In genomic region chr2:31827877-31828276, GRCm38 (mm10) we compare ENCODE assay signal across 10 mouse cellular contexts. TPM values are rescaled to one million over a fixed set of nuclear protein-coding genes. Genes with fewer than 3 reads are reported as not detected.
DNase-seq lines count a peak whose midpoint lies in the region; ATAC-seq lines count a peak whose summit lies in the region.
"Had no signal": no experiment of that assay in that cellular context is flagged by ENCODE, and none has a peak within 500 bp of the region (broad histone marks: within the 10 kb centered on the region; RNA-seq: fewer than 3 reads in every experiment).

No protein-coding gene starts in this region.

- peaks cover 41% of the 10 kb centered on the region for H3K4me1 ChIP-seq in neural tube, embryonic 12.5 days
- peaks cover 46% of the 10 kb centered on the region for H3K4me1 ChIP-seq in midbrain, embryonic 15.5 days

- H3K9me3 ChIP-seq in neural tube, embryonic 12.5 days: no peaks in the 10 kb centered on the region
- no peaks in the 10 kb centered on the region for H3K9me3 ChIP-seq in midbrain, embryonic 15.5 days
- H3K9me3 ChIP-seq: heart, embryonic 13.5 days; megakaryocyte, embryonic 14.5 days had no signal

- H3K9ac ChIP-seq in neural tube, embryonic 12.5 days: no peak overlapping the region
- no peak overlapping the region for H3K9ac ChIP-seq in midbrain, embryonic 15.5 days
- H3K9ac ChIP-seq: heart, embryonic 13.5 days had no signal

- intact Hi-C loops in heart, postnatal 10 days (cut with DNase I): no loop called here
- intact Hi-C loops in gastrocnemius, postnatal 14 days (cut with DNase I; ENCODE audit: low total_unique reads): no loop called here

- no peaks in the 10 kb centered on the region; the same call in none of the 2 replicates for H3K27me3 ChIP-seq in neural tube, embryonic 12.5 days (replicated peaks)
- no peaks in the 10 kb centered on the region for H3K27me3 ChIP-seq in midbrain, embryonic 15.5 days (replicated peaks)

- H3K27ac ChIP-seq in neural tube, embryonic 12.5 days: no peak overlapping the region
- H3K27ac ChIP-seq in midbrain, embryonic 15.5 days: peak overlapping the region; percentile 72
- H3K27ac ChIP-seq: heart, embryonic 13.5 days had no signal

- no peaks in the 10 kb centered on the region for H3K36me3 ChIP-seq in neural tube, embryonic 12.5 days
- H3K36me3 ChIP-seq in midbrain, embryonic 15.5 days (replicated peaks): no peaks in the 10 kb centered on the region
- H3K36me3 ChIP-seq: heart, embryonic 13.5 days had no signal

- H3K4me3 ChIP-seq in neural tube, embryonic 12.5 days: no peak overlapping the region
- no peak overlapping the region for H3K4me3 ChIP-seq in midbrain, embryonic 15.5 days
- H3K4me3 ChIP-seq: heart, embryonic 13.5 days; megakaryocyte, embryonic 14.5 days had no signal

- WGBS in neural tube, embryonic 12.5 days: 38% methylated on average over 7 of the region's 7 CpGs
- WGBS in midbrain, embryonic 15.5 days: 35% methylated on average over 7 of the region's 7 CpGs

- no peak for ATAC-seq in neural tube, embryonic 12.5 days (ENCODE audit: low FRiP score, low read depth)
- no peak for ATAC-seq in midbrain, embryonic 15.5 days (replicated peaks)

- peak overlapping the region; percentile 14; the same call in 1 of the 2 replicates for H3K4me2 ChIP-seq in neural tube, embryonic 12.5 days (replicated peaks)
- H3K4me2 ChIP-seq in midbrain, embryonic 15.5 days: no peak overlapping the region
- H3K4me2 ChIP-seq: heart, embryonic 13.5 days had no signal

- peak; percentile 32 for DNase-seq in adrenal gland, adult 2 months
- DNase-seq in adrenal gland, adult 8-10 months: no peak
- DNase-seq in neural tube, embryonic 10.5 days (ENCODE audit: extremely low spot score, low spot score): no peak
- peak; percentile 61 to 81 for DNase-seq in kidney, postnatal 36 days
- DNase-seq in heart, postnatal 10 days: no peak
- no peak for DNase-seq in gastrocnemius, postnatal 14 days

RNA-seq across cellular contexts. Expression of gene Qrfp, which starts 17.5 kb away (rescaled TPM):
- total RNA-seq in adrenal gland, adult 2 months (2021): not detected
- not detected in 2 replicates for polyA plus RNA-seq in adrenal gland, adult 2 months (2012; rRNA removed)
- not detected for total RNA-seq in adrenal gland, adult 8-10 months (2022)
- polyA plus RNA-seq in neural tube, embryonic 12.5 days (2016; fragmentation: Nextera tagmentation; extraction: Ambion mirVana): 0.15 and 0.16 TPM in 2 replicates
- 0.05 and 0.09 TPM in 2 replicates for polyA plus RNA-seq in midbrain, embryonic 15.5 days (2015; fragmentation: Nextera tagmentation; extraction: Ambion mirVana)
- total RNA-seq in heart, postnatal 10 days (2021): not detected
- not detected for total RNA-seq in gastrocnemius, postnatal 14 days (2021)

RNA-seq across cellular contexts. Expression of gene Fibcd1, which starts 17.9 kb away (rescaled TPM):
- not detected for total RNA-seq in adrenal gland, adult 2 months (2021)
- polyA plus RNA-seq in adrenal gland, adult 2 months (2012; rRNA removed): 0.06 and 0.07 TPM in 2 replicates
- total RNA-seq in adrenal gland, adult 8-10 months (2022): under 1 TPM; 0.09 to 0.13 (median 0.11) TPM
- 2.3 and 3.0 TPM in 2 replicates for polyA plus RNA-seq in neural tube, embryonic 12.5 days (2016; fragmentation: Nextera tagmentation; extraction: Ambion mirVana)
- 19.6 and 20.2 TPM in 2 replicates for polyA plus RNA-seq in midbrain, embryonic 15.5 days (2015; fragmentation: Nextera tagmentation; extraction: Ambion mirVana)
- total RNA-seq in heart, postnatal 10 days (2021): not detected
- total RNA-seq in gastrocnemius, postnatal 14 days (2021): not detected
- polyA plus RNA-seq: heart, embryonic 13.5 days had no signal

RNA-seq across cellular contexts. Expression of gene Lamc3, which starts 59.2 kb away (rescaled TPM):
- 10 to 100 TPM; 12.2 to 17.1 TPM for total RNA-seq in adrenal gland, adult 2 months (2021)
- 23.4 and 25.0 TPM in 2 replicates for polyA plus RNA-seq in adrenal gland, adult 2 months (2012; rRNA removed)
- 10 to 100 TPM; 18.8 to 22.1 (median 20.7) TPM for total RNA-seq in adrenal gland, adult 8-10 months (2022)
- polyA plus RNA-seq in neural tube, embryonic 12.5 days (2016; fragmentation: Nextera tagmentation; extraction: Ambion mirVana): 8.8 and 9.1 TPM in 2 replicates
- 6.2 and 6.8 TPM in 2 replicates for polyA plus RNA-seq in midbrain, embryonic 15.5 days (2015; fragmentation: Nextera tagmentation; extraction: Ambion mirVana)
- 1 to 10 TPM in 1 of 2 experiments, under 1 TPM in 1; 0.79 to 1.2 TPM for total RNA-seq in heart, postnatal 10 days (2021)
- total RNA-seq in gastrocnemius, postnatal 14 days (2021): under 1 TPM; 0.60 to 0.66 TPM

Comparison
In these comparisons a context has a peak if more than half of its experiments do, and no peak if none do; other contexts are left out.
1. DNase-seq: peak in adrenal gland, adult 2 months (single experiment) and kidney, postnatal 36 days (2 of 2); none in adrenal gland, adult 8-10 months (single experiment), neural tube, embryonic 10.5 days (single experiment), heart, postnatal 10 days (0 of 2) and gastrocnemius, postnatal 14 days (single experiment).
2. RNA of gene Lamc3, which starts 59.2 kb away (total RNA-seq): 18.8 to 22.1 TPM in adrenal gland, adult 8-10 months and 12.2 to 17.1 TPM in adrenal gland, adult 2 months; 0.79 to 1.2 TPM in heart, postnatal 10 days and 0.60 to 0.66 TPM in gastrocnemius, postnatal 14 days; every median in the first group is over 4 times any median in the second.